Mouse (Mus musculus): ENCODE measurements around the gene B4galt1.

B4galt1 gene

GRCm38 (mm10) chr4:40837451-40838285, 16.1 kb downstream of the B4galt1 start:
- no peak for DNase-seq

DNA sequence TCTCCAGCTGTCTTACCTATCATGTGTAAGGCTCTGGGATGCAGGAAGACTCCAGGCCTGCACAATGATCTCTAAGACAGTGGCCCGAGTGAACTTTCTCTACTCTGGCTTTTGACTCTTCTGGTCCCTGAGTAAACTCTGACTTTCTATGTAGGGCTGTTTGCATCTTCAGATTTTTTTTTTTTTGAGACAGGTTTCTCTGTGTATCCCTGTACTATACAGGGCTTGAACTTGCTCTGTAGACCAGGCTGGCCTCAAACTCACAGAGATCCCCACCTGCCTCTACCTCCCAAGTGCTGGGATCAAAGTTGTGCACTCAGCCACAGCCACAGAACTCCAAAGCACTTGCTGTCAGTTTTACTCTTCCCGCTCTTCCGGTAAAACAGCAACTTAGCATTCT, 16.8 kb downstream of the B4galt1 start:
- DNase-seq = no peak

DNA sequence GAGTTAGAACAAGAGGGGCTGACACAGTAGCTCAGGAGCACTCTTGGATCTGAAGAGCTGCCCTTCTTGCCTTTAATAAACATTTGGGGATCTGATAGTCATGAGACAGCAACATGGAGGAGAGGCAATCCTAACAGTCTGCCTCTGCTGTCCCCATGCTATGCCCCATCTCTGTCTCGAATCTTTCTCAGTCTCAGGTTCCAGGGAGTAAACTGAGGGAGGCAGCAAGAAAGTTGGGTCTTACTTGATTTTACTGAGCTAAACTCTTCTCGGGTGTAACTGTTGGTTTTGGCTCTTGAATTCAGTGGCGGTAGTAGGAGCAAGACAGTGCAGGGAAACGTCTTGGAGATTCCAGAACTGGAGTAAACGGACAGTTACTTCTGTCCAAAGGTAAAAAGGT, 18.9 kb downstream of the B4galt1 start:
- no peak for DNase-seq

GRCm38 (mm10) chr4:40834232-40834786, 19.5 kb downstream of the B4galt1 start:
- DNase-seq = no peak

- DNase-seq = no peak
These were observed 20.2 kb downstream of the B4galt1 start for GRCm38 (mm10) chr4:40833381-40834231.

DNA sequence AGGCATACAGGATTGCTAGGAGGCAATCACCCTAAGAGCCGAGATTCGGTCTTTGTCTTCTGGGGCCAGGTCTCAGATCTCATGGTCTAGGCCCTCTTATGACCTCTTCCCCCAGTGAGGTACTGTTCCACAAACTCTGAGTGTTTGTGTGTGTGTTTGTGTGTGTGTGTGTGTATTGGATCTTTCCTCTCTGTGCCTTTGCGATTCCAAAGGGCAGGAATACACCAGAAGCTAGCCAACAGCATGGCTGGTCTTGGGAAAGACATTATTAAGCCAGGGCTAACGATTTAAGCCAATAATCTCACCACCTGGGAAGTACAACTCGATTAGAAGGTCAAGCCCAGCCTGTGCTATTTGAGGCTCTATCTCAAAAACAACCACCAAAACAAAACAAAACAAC, 23.3 kb downstream of the B4galt1 start:
- DNase-seq = no peak

DNA sequence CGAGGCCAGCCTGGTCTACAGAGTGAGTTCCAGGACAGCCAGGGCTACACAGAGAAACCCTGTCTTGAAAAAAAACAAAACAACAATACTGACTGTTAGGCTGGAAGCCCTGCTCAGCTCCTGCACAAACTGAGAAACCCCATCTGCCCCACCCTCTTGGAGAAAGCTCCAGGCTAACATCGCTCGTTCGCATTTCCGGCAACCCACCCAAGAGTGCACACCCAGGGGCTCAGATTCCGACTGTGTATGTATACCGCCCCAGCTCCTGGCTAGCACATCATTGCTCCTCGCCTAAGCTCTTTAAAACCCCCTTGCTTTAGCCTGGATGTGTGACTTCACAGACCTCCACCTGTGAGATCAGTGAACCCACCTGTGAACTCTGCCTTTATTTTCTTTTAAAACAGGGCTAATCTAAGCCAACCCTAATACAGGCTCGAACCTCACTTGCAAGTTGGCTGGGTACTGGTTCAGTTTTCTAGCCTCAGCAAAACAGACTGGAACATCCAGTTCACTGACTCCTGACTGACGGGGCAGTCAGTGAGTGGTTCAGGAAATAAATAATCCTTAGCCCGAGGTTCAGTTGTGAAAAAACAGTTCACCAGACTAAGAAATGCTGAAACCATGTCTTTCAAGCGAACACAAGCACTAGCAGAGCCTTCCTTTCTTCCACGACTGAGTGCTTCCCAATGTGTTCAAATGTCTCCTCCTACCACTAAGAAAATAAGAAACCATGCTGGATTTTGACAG, 24.0 kb downstream of the B4galt1 start:
- DNase-seq = no peak

DNA sequence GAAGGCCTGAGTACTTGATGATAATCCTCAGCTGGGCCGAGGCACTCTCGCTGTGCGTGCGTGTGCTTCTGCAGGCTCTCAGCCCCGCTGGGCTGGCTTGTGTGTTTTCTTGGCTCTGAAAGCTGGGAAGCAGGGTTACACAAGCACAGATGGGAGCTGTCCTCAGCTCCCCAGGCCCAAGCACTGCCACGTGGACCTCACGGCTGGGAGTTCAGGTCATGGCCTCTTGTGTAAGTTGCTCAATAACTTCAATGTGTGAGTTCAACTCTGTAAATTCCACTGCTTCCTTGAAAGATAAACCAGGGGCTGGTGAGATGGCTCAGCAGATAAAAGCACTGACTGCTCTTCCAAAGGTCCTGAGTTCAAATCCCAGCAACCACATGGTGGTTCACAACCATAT, 24.9 kb downstream of the B4galt1 start:
- peak; percentile 61 for DNase-seq

DNA sequence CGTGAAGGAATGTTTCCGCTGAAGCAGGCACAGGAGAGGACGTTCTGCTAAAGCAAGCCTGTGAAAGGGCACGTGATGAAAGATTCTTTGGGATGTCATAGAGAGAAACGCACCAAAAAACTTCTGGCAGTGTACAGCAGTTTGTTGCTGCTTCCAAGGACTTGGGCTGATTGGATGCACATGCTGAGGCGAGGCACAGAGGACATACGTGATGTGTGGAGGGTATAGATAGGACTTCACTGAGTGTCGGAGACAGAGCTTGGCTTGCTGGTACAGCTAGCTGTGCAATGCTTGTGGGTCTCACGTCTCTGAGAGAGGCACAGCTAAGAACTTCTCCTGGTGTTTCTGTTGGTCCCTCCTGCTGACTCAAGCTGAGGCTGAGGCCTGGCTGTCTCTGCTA, 25.9 kb downstream of the B4galt1 start:
- DNase-seq = no peak

- no peak for DNase-seq
These were observed 27.0 kb downstream of the B4galt1 start for GRCm38 (mm10) chr4:40826810-40827209.

DNA sequence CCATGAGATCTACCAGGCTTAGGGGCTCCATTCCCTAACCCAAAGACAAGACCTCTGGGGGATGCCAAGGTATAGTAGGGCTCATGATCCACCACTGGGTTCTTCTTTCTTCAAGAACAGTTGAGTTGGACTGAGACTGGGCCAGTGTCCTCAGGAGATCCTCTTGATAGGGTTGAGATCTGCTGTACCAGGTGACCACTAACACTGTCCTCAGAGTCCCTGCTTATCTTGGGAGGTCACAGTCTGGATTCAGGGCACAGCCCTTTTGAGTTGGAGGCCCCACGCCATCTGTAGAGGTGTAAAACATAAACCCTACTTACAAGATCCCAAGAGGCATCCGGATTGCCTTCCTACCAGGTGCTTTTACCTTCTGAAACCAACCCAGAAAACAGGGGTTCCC, 27.8 kb downstream of the B4galt1 start:
- no peak for DNase-seq

DNA sequence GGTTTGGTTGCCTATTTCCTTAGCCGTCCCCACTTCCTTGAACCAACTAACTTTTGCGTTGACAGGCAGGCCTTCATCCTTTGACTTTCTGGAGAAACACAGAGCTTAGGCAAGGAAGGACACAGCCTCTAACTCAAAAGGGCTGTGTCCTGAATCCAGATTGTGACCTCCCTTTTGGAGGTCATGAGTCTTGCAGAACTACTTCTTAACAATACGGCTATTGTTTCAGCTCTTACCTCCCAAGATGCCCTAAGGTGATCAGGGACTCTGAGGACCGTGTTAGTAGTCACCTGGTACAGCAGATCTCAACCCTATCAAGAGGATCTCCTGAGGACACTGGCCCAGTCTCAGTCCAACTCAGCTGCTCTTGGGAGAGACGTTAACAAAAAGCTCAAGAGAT, 28.7 kb downstream of the B4galt1 start:
- DNase-seq = no peak

DNA sequence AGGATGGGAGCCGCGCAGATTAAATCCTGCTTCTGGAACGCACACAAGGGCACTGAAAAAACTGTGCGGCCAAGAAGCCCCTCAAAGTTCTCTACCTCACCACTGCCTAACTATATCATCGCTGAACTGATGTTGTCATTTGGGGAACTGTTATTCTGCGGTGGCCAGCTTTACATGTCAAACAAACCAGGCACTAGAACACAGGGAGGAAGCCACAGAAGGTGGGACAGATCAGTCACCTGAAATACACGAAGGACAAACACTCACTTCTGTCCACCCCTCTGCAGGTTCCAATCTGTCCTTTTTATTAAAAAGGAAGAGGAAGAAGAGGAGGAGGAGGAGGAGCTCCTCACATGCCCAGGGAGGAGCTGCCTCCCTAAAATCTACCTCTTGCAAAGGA, 29.3 kb downstream of the B4galt1 start:
- DNase-seq = no peak

DNA sequence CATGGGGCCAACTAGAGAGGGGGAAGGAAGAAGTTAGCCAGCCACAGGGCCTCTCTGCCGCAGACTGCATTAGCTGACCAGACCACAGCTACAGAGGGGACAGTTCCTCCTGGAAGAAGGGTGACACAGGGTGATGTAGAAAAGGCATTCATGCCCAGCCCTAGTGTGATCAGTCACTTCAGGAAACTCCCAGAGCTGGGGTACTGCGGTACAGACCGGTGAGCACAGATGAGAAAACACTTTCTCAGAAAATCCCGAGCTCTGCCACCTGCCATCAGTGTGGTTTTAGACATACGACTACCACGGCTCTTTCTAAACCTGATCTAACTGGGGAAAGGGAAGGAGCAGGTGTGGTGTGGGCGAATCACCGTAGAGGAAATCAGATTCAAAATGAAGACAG, 30.1 kb downstream of the B4galt1 start:
- DNase-seq = no peak

DNA sequence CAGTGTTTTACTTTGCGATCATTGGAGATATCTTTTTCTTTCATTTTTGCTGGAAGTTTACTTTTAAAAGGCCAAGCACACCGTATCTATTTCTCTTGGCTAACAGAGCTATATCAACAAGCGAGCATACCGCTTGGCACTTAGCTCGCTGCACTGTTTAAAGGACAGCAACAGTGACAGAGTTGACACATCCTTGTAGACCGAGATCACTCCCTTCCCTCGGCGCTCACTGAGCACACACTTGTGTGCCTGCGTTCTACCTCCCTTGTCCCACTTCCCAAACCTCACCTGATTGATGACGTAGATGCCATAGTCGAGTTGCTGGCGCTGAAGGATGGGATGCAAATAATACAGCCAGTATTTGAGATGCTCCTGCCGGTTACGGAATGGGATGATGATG, 30.7 kb downstream of the B4galt1 start:
- no peak for DNase-seq

DNA sequence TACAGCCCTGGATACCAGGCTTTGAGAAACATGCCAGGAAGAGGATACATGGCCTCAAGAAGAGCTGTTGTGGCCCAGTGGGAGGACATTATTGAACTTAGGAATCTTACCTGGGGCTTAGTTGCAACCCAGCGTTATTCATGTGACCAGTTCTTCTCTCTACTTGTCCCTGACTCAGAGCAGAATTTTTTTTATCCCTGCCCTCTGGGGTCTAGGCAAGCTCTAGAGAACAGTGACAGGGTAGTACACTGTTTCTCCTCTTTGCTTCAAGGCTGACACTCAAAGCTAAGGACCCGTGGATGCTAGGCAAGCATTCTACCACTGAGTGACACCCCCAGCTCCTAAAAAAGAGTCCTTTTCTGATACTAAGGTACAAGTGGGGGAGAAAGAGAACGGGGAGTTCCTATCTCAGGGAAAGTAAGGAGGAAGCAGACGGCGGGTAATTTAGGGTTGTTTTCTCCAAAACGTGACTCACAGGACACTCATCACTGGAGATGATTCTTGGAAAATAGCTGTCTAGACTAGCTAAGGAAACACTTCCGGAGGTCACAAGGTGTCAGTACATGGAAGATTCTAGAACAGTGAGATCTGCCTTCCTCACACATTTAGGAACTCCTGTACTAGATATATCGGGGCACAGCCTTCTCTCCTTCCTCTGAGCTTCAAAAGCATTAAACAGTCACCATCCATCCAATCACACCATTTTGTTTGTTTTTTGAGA, 32.3 kb downstream of the B4galt1 start:
- DNase-seq = no peak

- no peak for DNase-seq
These were observed 32.9 kb downstream of the B4galt1 start for GRCm38 (mm10) chr4:40820903-40821302.

GRCm38 (mm10) chr4:40820024-40820423, 33.8 kb downstream of the B4galt1 start:
- DNase-seq = peak; percentile 20

DNA sequence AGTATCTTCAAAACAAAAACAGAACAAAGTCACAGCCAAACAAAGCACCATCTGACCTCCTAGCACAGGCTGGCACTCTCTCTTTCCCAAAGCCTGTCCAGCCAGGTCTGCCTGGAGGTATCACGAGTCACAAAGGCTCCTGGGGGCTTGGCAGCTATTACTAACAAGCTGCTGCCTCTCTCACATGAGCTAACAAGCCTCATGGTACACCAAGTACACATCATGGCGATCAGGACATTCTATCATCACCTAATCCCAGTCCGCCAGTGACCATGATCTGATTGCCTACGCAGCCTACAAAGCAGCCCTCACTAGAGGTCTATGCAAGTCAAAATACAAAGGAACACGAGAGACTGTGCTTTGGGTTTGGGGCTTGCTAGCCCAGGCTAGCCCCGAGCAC, 34.7 kb downstream of the B4galt1 start:
- DNase-seq = no peak

DNA sequence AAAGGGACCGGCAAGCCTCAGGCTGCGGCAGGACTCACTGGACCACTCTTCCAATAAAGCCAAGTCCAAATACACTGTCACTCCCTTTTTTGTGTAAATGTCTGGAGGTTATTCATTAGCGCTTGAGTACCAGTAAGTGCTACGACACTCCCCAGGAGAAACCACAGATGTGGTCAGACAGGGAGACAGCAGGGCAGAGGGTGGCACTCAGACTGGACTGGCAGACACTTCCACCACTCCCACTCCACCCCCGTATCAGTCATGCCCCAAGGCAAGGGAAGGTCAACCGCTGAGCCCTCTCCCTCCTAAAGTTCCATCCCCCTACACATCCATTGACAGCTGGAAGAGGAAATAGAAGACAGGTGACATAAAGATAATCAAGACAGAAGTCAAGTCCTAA, 35.4 kb downstream of the B4galt1 start:
- no peak for DNase-seq

DNA sequence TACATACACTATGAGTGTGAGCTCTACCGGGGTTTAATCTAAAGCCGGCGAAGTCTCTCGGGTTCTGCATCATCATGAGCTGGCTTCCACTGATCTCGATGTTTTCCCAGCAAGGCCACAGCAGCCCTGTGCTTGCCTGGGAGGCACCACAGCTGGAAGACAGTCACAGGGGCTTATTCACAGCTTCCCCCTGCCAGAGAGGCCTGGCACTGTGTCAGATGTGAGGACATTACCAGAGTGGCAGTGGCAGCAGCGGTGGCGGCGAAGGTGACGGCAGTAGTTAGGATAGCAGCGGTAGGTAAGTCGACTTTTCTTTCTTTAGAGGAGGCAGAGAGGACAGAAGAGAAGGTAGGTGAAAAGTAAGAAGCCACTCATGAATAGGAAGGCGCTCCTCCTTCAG, 35.9 kb downstream of the B4galt1 start:
- DNase-seq = no peak

- DNase-seq = no peak
These were observed 37.9 kb downstream of the B4galt1 start for GRCm38 (mm10) chr4:40815775-40816372.
